Mouse (Mus musculus) liver, embryonic 16.5 days (tissue): Measurements from ENCODE around the gene Btbd8. TPM values are rescaled to one million over a fixed set of nuclear protein-coding genes. Genes with fewer than 3 reads are reported as not detected.

Experiments used
- ATAC-seq: fragments of 200-750 bp; cut with Nextera tagmentation; 2 replicates; pipeline ENCODE4 v1.8.0; 2017; ENCODE audit warnings: low read depth, mild to moderate bottlenecking, moderate number of reproducible peaks, moderate library complexity
- H3K27ac ChIP-seq: fragments of 300-500 bp; sonication (generic); 2 replicates; pipeline ENCODE4 v1.5.1; 2014; ENCODE audit warnings: mild to moderate bottlenecking, low read length
- H3K27me3 ChIP-seq: fragments of 300-500 bp; sonication (generic); 2 replicates; pipeline ENCODE4 v1.6.1; 2014; ENCODE audit warnings: low read depth, low read length, mixed read lengths; ENCODE audit not compliant: control insufficient read depth, insufficient read depth
- H3K36me3 ChIP-seq: fragments of 300-500 bp; sonication (generic); 2 replicates; pipeline ENCODE4 v1.6.1; 2014; ENCODE audit warnings: mild to moderate bottlenecking; ENCODE audit not compliant: control insufficient read depth, insufficient read depth
- H3K4me1 ChIP-seq: fragments of 300-500 bp; sonication (generic); 2 replicates; pipeline ENCODE4 v1.6.1; 2014; ENCODE audit warnings: low read depth, low read length, mixed read lengths; ENCODE audit not compliant: control insufficient read depth
- H3K4me2 ChIP-seq: fragments of 300-500 bp; sonication (generic); 2 replicates; pipeline ENCODE4 v1.6.1; 2014; ENCODE audit warnings: low read depth, low read length, mixed read lengths
- H3K4me3 ChIP-seq: fragments of 300-500 bp; sonication (generic); 2 replicates; pipeline ENCODE4 v1.5.1; 2014; ENCODE audit warnings: low read depth, mild to moderate bottlenecking, low read length
- H3K9ac ChIP-seq: fragments of 300-500 bp; sonication (generic); 2 replicates; pipeline ENCODE4 v1.6.1; 2014; ENCODE audit warnings: low read depth, low read length
- H3K9me3 ChIP-seq: fragments of 300-500 bp; sonication (generic); replicated peaks from 2 replicates; pipeline ENCODE4 v1.6.1; 2016; ENCODE audit warnings: low read length; ENCODE audit not compliant: control insufficient read depth
- WGBS: fragments of 180-500 bp; shearing (Covaris S2); extraction: QIAGEN DNeasy Blood & Tissue Kit; methylation state at CpG from one replicate; pipeline ENCODE4 v1.1.7; 2014; ENCODE audit not compliant: insufficient replicate concordance; 5-methylcytosine and 5-hydroxymethylcytosine counted together
- polyA plus RNA-seq: library from polyadenylated mRNA; unstranded; fragments of >200 nt; fragmentation: Nextera tagmentation; extraction: Ambion mirVana; gene quantifications from 2 replicates; pipeline ENCODE4 v1.2.1, GENCODE M21; 2015

Btbd8 gene
- polyA plus RNA-seq, result 0.99 and 1.1 TPM in 2 replicates

GRCm38 (mm10) chr5:107437464-107438281 lies at the start of gene Btbd8:
Btbd8 (plus strand) TSS chr5:107437997.
- Histone ChIP-seq H3K9ac (peak within 1 kb of the TSS; percentile 95), H3K27ac (peak within 1 kb of the TSS; percentile 89), H3K9me3 (no peaks in the 10 kb centered on the region), H3K4me1 (peaks cover 23% of the 10 kb centered on the region), H3K4me2 (peak within 1 kb of the TSS; percentile 85), H3K36me3 (no peaks in the 10 kb centered on the region), H3K4me3 (peak within 1 kb of the TSS; percentile 91), H3K27me3 (no peaks in the 10 kb centered on the region; the same call in 1 of the 2 replicates)
- peak; percentile 95 for ATAC-seq
- WGBS, result under 1% methylated on average over 50 of the region's 51 CpGs

GRCm38 (mm10) chr5:107389373-107389772 lies 48.4 kb upstream of the Btbd8 start:
- 77% methylated on average over 2 of the region's 2 CpGs for WGBS
- no peak overlapping the region for H3K4me2 ChIP-seq

GRCm38 (mm10) chr5:107394437-107394836 lies 43.4 kb upstream of the Btbd8 start:
- no peaks in the 10 kb centered on the region for H3K4me1 ChIP-seq
- no peak overlapping the region for H3K4me3 ChIP-seq
- 34% methylated on average over 2 of the region's 2 CpGs for WGBS
- no peaks in the 10 kb centered on the region for H3K36me3 ChIP-seq
- H3K9ac ChIP-seq, result no peak overlapping the region
- H3K27me3 ChIP-seq, result no peaks in the 10 kb centered on the region
- H3K27ac ChIP-seq, result no peak overlapping the region
- H3K4me2 ChIP-seq, result no peak overlapping the region
- ATAC-seq, result no peak
- no peaks in the 10 kb centered on the region for H3K9me3 ChIP-seq

More at GRCm38 (mm10) chr5:107389373-107389772, 48.4 kb upstream of the Btbd8 start:
- Histone ChIP-seq H3K4me3 (no peak overlapping the region), H3K9me3 (no peaks in the 10 kb centered on the region), H3K36me3 (no peaks in the 10 kb centered on the region), H3K4me1 (no peaks in the 10 kb centered on the region), H3K9ac (no peak overlapping the region), H3K27ac (no peak overlapping the region), H3K27me3 (no peaks in the 10 kb centered on the region)
- ATAC-seq, result no peak

GRCm38 (mm10) chr5:107402436-107402835 lies 35.4 kb upstream of the Btbd8 start, which contains the start of gene Ephx4:
Ephx4 (plus strand) TSS chr5:107402736.
- H3K27me3 ChIP-seq, result peaks cover 39% of the 10 kb centered on the region
- no peaks in the 10 kb centered on the region for H3K36me3 ChIP-seq
- H3K9ac ChIP-seq, result 0 out of 2 replicates have a peak within 1 kb of the TSS, but pooled peaks have one; percentile 5
- no peaks in the 10 kb centered on the region for H3K4me1 ChIP-seq
- no peak within 1 kb of the TSS for H3K27ac ChIP-seq
- ATAC-seq, result no peak
- H3K9me3 ChIP-seq, result no peaks in the 10 kb centered on the region
- H3K4me3 ChIP-seq, result peak within 1 kb of the TSS; percentile 56
- peak within 1 kb of the TSS; percentile 53 for H3K4me2 ChIP-seq
- WGBS, result 16% methylated on average over 5 of the region's 5 CpGs

- 0 out of 2 replicates have a peak overlapping the region, but pooled peaks have one; percentile 5 for H3K9ac ChIP-seq
Measured at GRCm38 (mm10) chr5:107403011-107403946, 34.5 kb upstream of the Btbd8 start.

GRCm38 (mm10) chr5:107403947-107404684 lies 33.7 kb upstream of the Btbd8 start:
- Histone ChIP-seq H3K27me3 (peaks cover 39% of the 10 kb centered on the region), H3K36me3 (no peaks in the 10 kb centered on the region), H3K4me2 (peak overlapping the region; percentile 53), H3K4me3 (peak overlapping the region; percentile 56), H3K27ac (no peak overlapping the region), H3K9ac (no peak overlapping the region), H3K4me1 (no peaks in the 10 kb centered on the region), H3K9me3 (no peaks in the 10 kb centered on the region)
- no peak for ATAC-seq
- WGBS, result 28% methylated on average over 12 of the region's 12 CpGs

More at GRCm38 (mm10) chr5:107403011-107403946, 34.5 kb upstream of the Btbd8 start:
- WGBS, result under 1% methylated on average over 72 of the region's 80 CpGs
- peaks cover 39% of the 10 kb centered on the region for H3K27me3 ChIP-seq
- 0 out of 2 replicates have a peak, but pooled peaks have one; percentile 19 for ATAC-seq
- H3K4me1 ChIP-seq, result no peaks in the 10 kb centered on the region
- H3K4me3 ChIP-seq, result peak overlapping the region; percentile 56
- no peaks in the 10 kb centered on the region for H3K9me3 ChIP-seq
- no peak overlapping the region for H3K27ac ChIP-seq
- no peaks in the 10 kb centered on the region for H3K36me3 ChIP-seq
- peak overlapping the region; percentile 53 for H3K4me2 ChIP-seq

GRCm38 (mm10) chr5:107405361-107405760 lies 32.4 kb upstream of the Btbd8 start:
- no peak for ATAC-seq
- Histone ChIP-seq H3K27ac (no peak overlapping the region), H3K9me3 (no peaks in the 10 kb centered on the region), H3K4me1 (no peaks in the 10 kb centered on the region), H3K36me3 (no peaks in the 10 kb centered on the region), H3K9ac (no peak overlapping the region), H3K27me3 (peaks cover 39% of the 10 kb centered on the region), H3K4me2 (no peak overlapping the region), H3K4me3 (no peak overlapping the region)
- 67% methylated on average over 4 of the region's 4 CpGs for WGBS

- 72% methylated on average over 1 of the region's 1 CpGs for WGBS
- H3K4me3 ChIP-seq, result no peak overlapping the region
- peak; percentile 53; the same call in 1 of the 2 replicates for ATAC-seq
- peaks cover 6% of the 10 kb centered on the region for H3K27me3 ChIP-seq
- no peaks in the 10 kb centered on the region for H3K4me1 ChIP-seq
- H3K4me2 ChIP-seq, result no peak overlapping the region
- H3K9ac ChIP-seq, result no peak overlapping the region
- no peak overlapping the region for H3K27ac ChIP-seq
- H3K36me3 ChIP-seq, result no peaks in the 10 kb centered on the region
- no peaks in the 10 kb centered on the region for H3K9me3 ChIP-seq
Measured at GRCm38 (mm10) chr5:107410305-107410704, 27.5 kb upstream of the Btbd8 start.
